Mouse (Mus musculus) CH12.LX (cell line): ENCODE measurements around the gene Ormdl2.

Source experiments
- CTCF ChIP-seq, 2 experiments: IDR thresholded peaks in 1 of 2; conservative IDR thresholded peaks in 1 of 2; 2 replicates each; pipeline ENCODE4 v1.5.1; 2011 to 2012; ENCODE audit warnings: low read depth in 2 of 2, low read length in 2 of 2, improper control_type of control experiment in 1 of 2, inconsistent platforms in 1 of 2, mild to moderate bottlenecking in 1 of 2, moderate library complexity in 1 of 2
- E2F4 ChIP-seq: IDR thresholded peaks from 2 replicates; pipeline ENCODE4 v1.6.1; 2011; ENCODE audit warnings: low read depth, low read length, improper control_type of control experiment; ENCODE audit not compliant: insufficient replicate concordance
- HCFC1 ChIP-seq: IDR thresholded peaks from 2 replicates; pipeline ENCODE4 v1.6.1; 2012; ENCODE audit warnings: low read depth, mild to moderate bottlenecking, inconsistent platforms, low read length, improper control_type of control experiment
- MAX ChIP-seq: IDR thresholded peaks from 2 replicates; pipeline ENCODE4 v1.6.1; 2011; ENCODE audit warnings: low read length, improper control_type of control experiment
- MXI1 ChIP-seq: IDR thresholded peaks from 2 replicates; pipeline ENCODE4 v1.6.1; 2011; ENCODE audit warnings: mild to moderate bottlenecking, low read depth, low read length, improper control_type of control experiment
- POLR2A ChIP-seq: IDR thresholded peaks from 2 replicates; pipeline ENCODE4 v1.6.1; 2011; ENCODE audit warnings: low read depth, mild to moderate bottlenecking, improper control_type of control experiment, low read length
- RCOR1 ChIP-seq: conservative IDR thresholded peaks from 2 replicates; pipeline ENCODE4 v1.6.1; 2012; ENCODE audit warnings: low read depth, mild to moderate bottlenecking, inconsistent platforms, low read length, improper control_type of control experiment
- SIN3A ChIP-seq: IDR thresholded peaks from 2 replicates; pipeline ENCODE4 v1.6.1; 2012; ENCODE audit warnings: low read length, improper control_type of control experiment, inconsistent platforms
- TBP ChIP-seq: conservative IDR thresholded peaks from 2 replicates; pipeline ENCODE4 v1.6.1; 2011; ENCODE audit warnings: low read depth, low read length, improper control_type of control experiment
- TCF12 ChIP-seq: IDR thresholded peaks from 2 replicates; pipeline ENCODE4 v1.6.1; 2014; ENCODE audit warnings: low read depth, mild to moderate bottlenecking, inconsistent platforms, low read length, improper control_type of control experiment
- USF1 ChIP-seq: IDR thresholded peaks from 2 replicates; pipeline ENCODE4 v1.6.1; 2014; ENCODE audit warnings: low read depth, mild to moderate bottlenecking, inconsistent platforms, low read length, improper control_type of control experiment
- ZC3H11A ChIP-seq: IDR thresholded peaks from 2 replicates; pipeline ENCODE4 v1.6.1; 2012; ENCODE audit warnings: low read depth, mild to moderate bottlenecking, inconsistent platforms, low read length, improper control_type of control experiment

- TF ChIP-seq USF1 (no peak), TCF12 (no peak), CTCF (conservative IDR thresholded peaks at IDR 0.05 in 1 of 2, IDR thresholded peaks at IDR 0.05 in 1 of 2; ENCODE audit: low read depth in 2 of 2, low read length in 2 of 2) (no peak), POLR2A (no peak), RCOR1 (no peak), ZC3H11A (no peak), SIN3A (no peak), E2F4 (no peak), HCFC1 (no peak), TBP (no peak), MXI1 (no peak), MAX (no peak)
Observed at GRCm38 (mm10) chr10:128866518-128866917, 45.1 kb upstream of the Ormdl2 start.
